Mouse (Mus musculus) neural tube, embryonic 11.5 days (tissue): ENCODE data around the gene Zfp282. TPM values are rescaled to one million over a fixed set of nuclear protein-coding genes. Genes with fewer than 3 reads are reported as not detected.

Experiments
- polyA plus RNA-seq: library from polyadenylated mRNA; unstranded; fragments of >200 nt; fragmentation: Nextera tagmentation; extraction: Ambion mirVana; gene quantifications from 2 replicates; pipeline ENCODE4 v1.2.1, GENCODE M21; 2014

The Zfp282 gene
- polyA plus RNA-seq, 1 experiment from 2014 or later, result 15.5 TPM

Other genes starting within 250 kb of the Zfp282 start
- gene Pdia4, start 63.8 kb upstream of the Zfp282 start, polyA plus RNA-seq, result 273 and 304 TPM in 2 replicates
- gene Zfp786, start 46.3 kb upstream of the Zfp282 start, polyA plus RNA-seq, result 5.9 and 6.9 TPM in 2 replicates
- gene Zfp398, start 41.5 kb upstream of the Zfp282 start, polyA plus RNA-seq, result 9.9 TPM in 2 replicates
- 14.2 and 15.4 TPM in 2 replicates for gene Zfp212, start 43.3 kb downstream of the Zfp282 start, polyA plus RNA-seq
- 7.7 and 9.1 TPM in 2 replicates for gene Zfp956, start 76.2 kb downstream of the Zfp282 start, polyA plus RNA-seq
- 8.6 and 10.6 TPM in 2 replicates for gene Zfp777, start 171.7 kb downstream of the Zfp282 start, polyA plus RNA-seq
- 22.5 and 24.7 TPM in 2 replicates for gene Zfp746, start 209.4 kb downstream of the Zfp282 start, polyA plus RNA-seq